Mouse (Mus musculus): Measurements from ENCODE around the gene Taok1. TPM values are rescaled to one million over a fixed set of nuclear protein-coding genes. Genes with fewer than 3 reads are reported as not detected.
A peak's percentile ranks its signal among the peaks of the same experiment; 100 is the strongest.

The Taok1 gene
- polyA plus RNA-seq, 1 experiment: 26.6 TPM

DNA sequence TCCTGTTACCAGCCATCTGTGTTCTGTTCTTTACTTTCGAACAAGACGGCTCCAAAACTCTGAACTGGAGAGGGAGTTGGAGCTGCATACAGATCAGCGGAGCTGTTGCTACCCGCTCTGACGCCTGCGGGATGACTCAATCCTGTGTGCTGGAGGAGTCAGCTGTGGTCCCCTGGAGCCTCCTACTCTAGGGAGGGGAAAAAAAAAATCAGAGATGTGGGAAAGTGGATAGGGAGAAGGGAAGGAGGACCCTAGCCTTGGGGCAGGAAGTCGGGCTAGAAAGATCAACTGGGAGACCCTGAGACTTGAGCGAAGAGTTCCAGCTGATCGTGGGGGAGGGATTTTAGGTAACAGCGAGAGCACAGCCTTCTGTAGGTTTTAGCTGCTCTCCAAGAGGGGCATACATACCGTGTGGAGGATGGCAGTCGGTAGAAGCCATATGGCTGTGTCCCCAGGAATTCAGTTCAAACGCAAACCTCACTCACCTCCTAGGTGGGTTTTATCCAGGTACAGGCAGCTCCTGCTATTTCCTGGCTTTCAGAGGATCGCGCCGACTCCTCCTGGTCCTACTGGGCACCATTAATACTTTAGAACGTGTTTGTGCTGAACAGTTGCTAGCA is 16.9 kb upstream of the Taok1 start:
- DNase-seq (ENCODE audit: low read depth): peak; percentile 87
- TF ChIP-seq CTCF (IDR thresholded peaks at IDR 0.05; ENCODE audit: borderline replicate concordance, extremely low read depth, insufficient read depth, insufficient read length) (no peak), POLR2A (IDR thresholded peaks at IDR 0.05; ENCODE audit: borderline replicate concordance, extremely low read depth, insufficient read depth, insufficient read length, poor library complexity, severe bottlenecking) (no peak)

DNA sequence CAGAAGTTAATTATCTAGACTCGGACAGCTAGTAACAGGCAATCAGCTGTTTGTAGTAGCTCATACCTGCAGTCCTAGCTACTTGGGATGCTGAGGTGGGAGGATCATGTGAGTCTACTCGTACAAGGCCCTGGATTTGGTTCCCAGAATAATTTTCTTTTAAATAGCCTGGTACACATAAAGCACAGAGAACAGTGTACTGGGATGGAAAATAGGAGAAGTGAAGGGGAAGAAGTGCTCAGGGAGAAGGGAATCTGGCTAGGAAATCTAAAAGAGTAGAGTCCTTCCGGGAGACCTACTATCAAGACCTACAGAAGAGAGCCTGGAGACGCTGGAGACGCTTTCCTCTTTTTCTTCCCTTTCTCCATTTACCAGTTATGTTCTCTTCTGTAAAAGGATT is 16.4 kb upstream of the Taok1 start:
- TF ChIP-seq CTCF (IDR thresholded peaks at IDR 0.05; ENCODE audit: borderline replicate concordance, extremely low read depth, insufficient read depth, insufficient read length) (no peak), POLR2A (IDR thresholded peaks at IDR 0.05; ENCODE audit: borderline replicate concordance, extremely low read depth, insufficient read depth, insufficient read length, poor library complexity, severe bottlenecking) (no peak)
- DNase-seq (ENCODE audit: low read depth): no peak

DNA sequence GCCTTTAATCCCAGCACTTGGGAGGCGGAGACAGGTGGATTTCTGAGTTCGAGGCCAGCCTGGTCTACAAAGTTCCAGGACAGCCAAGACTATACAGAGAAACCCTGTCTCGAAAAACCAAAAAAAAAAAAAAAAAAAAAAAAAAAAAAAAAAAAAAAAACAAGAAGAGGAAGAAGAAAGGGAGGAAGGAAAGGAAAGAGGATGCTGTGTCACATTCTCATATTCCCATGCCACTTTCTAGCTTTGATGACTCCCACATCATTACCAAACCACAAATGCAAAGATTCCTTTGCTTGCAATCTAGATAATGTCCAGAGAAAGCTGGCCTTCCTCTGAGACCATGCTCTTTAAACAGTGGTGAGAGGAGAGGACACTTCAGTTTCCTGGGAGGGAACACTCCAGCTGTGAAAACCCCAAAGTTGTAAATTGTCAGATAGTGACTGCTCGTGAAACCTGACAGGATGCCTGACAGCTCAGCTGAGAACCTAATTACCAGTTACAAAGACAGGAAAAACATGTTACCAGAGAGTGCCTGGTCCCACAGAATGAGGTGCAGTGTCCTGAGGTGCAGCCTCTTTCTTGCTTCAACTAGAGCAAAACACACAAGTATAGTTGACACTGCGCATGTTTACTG is 14.4 kb upstream of the Taok1 start:
- DNase-seq (ENCODE audit: low read depth): no peak
- TF ChIP-seq CTCF (IDR thresholded peaks at IDR 0.05; ENCODE audit: borderline replicate concordance, extremely low read depth, insufficient read depth, insufficient read length): no peak
- no peak for TF ChIP-seq POLR2A (IDR thresholded peaks at IDR 0.05; ENCODE audit: borderline replicate concordance, extremely low read depth, insufficient read depth, insufficient read length, poor library complexity, severe bottlenecking)

DNA sequence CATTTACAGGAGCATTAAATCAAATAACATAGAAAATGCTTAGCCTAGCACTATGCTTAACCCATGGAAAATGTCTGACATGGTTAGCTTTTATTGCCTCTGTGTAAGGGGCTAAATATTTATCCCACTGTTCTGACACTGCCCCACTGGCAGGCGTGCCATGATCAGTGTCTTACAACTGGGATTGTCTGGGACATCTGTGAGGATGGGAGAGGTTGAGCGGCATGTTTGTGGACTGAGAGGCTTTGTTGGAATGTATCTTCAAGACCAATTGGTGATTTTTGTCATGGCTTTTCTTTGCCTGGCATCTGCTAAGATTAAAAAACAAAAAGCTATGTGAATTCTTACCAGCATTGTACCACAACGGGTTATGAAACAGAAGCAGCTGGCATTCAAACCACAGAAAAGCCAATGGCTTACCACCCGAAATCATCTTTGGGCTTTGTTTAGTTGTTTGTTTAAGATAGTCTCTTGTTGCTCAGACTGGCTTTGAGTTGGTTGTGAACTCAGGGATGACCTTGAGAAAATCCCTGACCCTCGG is 7.5 kb upstream of the Taok1 start:
- no peak for DNase-seq (ENCODE audit: low read depth)
- no peak for TF ChIP-seq POLR2A (IDR thresholded peaks at IDR 0.05; ENCODE audit: borderline replicate concordance, extremely low read depth, insufficient read depth, insufficient read length, poor library complexity, severe bottlenecking)
- no peak for TF ChIP-seq CTCF (IDR thresholded peaks at IDR 0.05; ENCODE audit: borderline replicate concordance, extremely low read depth, insufficient read depth, insufficient read length)

DNA sequence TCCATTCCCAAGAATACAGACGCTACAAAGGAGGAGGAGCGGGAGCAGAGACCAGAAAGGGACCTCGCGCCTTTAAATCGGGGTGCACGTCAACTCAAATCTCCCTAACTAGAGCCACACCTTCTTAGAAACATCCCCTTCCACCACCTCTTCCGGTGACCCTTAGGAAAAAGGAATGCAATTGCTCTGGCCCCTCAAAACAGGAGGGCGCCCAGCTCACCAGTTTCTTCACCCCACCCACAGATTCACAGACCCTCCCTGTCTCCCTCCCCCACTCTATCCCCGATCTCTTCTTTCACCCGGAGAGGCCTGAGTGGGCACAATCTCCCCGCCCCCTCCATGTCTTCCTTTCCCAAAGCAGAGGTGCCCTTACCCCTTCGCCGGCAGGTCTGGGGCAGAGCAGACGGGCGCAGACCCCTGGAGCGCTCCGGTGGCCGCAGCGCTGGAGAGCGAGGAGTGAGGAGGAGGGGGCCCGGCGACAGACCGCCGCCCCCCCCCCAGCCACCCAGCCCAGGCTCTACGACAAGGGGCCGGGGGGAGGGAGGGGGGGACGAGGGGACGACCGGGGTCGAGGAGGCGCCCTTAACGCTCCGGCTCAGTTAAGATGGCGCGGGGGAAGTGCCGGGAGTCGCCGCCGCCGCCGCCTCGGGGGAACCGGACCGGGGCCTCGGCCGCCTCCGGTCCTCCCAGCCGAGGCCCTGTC is 629 bp downstream of the Taok1 start:
- TF ChIP-seq POLR2A (IDR thresholded peaks at IDR 0.05; ENCODE audit: borderline replicate concordance, extremely low read depth, insufficient read depth, insufficient read length, poor library complexity, severe bottlenecking): no peak
- TF ChIP-seq CTCF (IDR thresholded peaks at IDR 0.05; ENCODE audit: borderline replicate concordance, extremely low read depth, insufficient read depth, insufficient read length): no peak
- peak; percentile 65 for DNase-seq (ENCODE audit: low read depth)

DNA sequence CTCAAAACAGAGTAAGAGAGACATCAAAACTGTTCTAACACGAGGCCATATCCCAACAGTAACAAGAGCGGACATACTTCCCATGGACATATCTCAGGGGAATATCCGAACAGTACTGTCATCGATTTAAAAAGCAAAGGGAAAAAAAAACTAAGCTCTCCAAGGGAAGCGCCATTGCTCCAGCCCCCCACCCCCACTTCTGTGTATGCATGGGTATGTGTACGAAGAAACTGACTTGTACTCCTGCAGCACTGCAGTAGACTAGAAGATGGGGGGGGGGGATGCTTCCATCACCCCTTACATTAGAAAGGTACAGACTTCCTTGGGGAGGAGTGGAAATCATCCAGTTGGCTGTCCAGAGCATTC is 1.2 kb downstream of the Taok1 start:
- no peak for DNase-seq (ENCODE audit: low read depth)

DNA sequence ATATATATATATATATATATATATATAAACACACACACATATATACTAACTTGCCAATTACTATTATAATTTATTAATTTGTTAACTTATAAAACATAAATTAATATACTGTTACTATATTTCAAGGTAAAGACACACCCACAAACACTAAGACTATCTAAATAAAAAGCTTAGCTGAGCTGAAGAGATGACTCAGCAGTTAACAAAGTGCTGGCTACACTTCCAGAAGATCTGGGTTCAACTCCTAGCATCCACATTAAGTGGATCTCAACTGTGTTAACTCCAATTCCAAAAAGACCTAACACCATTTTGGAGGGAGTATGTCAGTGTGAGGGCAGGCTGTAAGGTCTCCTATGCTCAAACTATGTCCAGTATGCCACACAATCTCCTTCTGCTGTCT is 10.3 kb downstream of the Taok1 start:
- TF ChIP-seq POLR2A (IDR thresholded peaks at IDR 0.05; ENCODE audit: borderline replicate concordance, extremely low read depth, insufficient read depth, insufficient read length, poor library complexity, severe bottlenecking) (no peak), CTCF (IDR thresholded peaks at IDR 0.05; ENCODE audit: borderline replicate concordance, extremely low read depth, insufficient read depth, insufficient read length) (no peak)
- DNase-seq (ENCODE audit: low read depth): no peak

More for the DNA sequence above, 1.2 kb downstream of the Taok1 start:
- TF ChIP-seq POLR2A (IDR thresholded peaks at IDR 0.05; ENCODE audit: borderline replicate concordance, extremely low read depth, insufficient read depth, insufficient read length, poor library complexity, severe bottlenecking): no peak
- TF ChIP-seq CTCF (IDR thresholded peaks at IDR 0.05; ENCODE audit: borderline replicate concordance, extremely low read depth, insufficient read depth, insufficient read length): no peak

DNA sequence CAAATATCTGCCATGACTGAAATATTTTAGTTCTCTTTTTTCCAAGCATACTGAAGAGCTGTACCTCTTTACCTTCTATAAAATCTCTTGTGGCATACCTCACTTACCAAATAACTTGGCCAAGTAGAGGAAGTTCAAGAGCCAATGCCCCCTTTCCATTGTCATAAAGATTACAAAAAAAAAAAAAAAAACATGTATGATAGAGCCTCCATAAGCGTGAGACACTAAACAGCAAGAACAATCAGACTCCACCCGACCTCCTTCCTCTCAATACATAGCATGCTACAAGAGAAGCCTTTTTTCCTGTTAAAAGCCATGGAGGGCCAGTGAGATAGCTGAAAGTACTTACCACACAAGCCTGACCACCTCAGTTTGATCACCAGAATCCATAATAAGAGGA is 16.2 kb downstream of the Taok1 start:
- DNase-seq (ENCODE audit: low read depth): no peak
- TF ChIP-seq POLR2A (IDR thresholded peaks at IDR 0.05; ENCODE audit: borderline replicate concordance, extremely low read depth, insufficient read depth, insufficient read length, poor library complexity, severe bottlenecking): no peak
- no peak for TF ChIP-seq CTCF (IDR thresholded peaks at IDR 0.05; ENCODE audit: borderline replicate concordance, extremely low read depth, insufficient read depth, insufficient read length)

DNA sequence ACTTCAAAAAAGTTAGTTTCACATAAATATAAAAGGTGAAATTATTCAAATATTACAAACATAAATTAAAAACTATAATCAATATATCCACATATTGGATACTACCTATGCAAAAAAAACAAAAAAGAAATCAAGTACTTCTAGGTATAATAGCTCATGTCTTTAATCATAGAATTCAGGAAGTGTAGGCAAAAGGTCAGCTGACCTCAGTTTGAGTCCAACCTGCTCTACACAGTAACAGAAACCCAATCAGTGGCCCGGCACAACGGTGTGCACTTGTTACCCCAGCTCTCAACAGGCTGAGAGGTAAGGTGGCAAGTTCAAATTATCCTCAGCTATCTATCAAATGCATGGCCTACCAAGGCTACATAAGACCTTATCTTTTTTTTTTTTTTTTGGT is 16.8 kb downstream of the Taok1 start:
- no peak for TF ChIP-seq CTCF (IDR thresholded peaks at IDR 0.05; ENCODE audit: borderline replicate concordance, extremely low read depth, insufficient read depth, insufficient read length)
- TF ChIP-seq POLR2A (IDR thresholded peaks at IDR 0.05; ENCODE audit: borderline replicate concordance, extremely low read depth, insufficient read depth, insufficient read length, poor library complexity, severe bottlenecking): no peak
- no peak for DNase-seq (ENCODE audit: low read depth)

DNA sequence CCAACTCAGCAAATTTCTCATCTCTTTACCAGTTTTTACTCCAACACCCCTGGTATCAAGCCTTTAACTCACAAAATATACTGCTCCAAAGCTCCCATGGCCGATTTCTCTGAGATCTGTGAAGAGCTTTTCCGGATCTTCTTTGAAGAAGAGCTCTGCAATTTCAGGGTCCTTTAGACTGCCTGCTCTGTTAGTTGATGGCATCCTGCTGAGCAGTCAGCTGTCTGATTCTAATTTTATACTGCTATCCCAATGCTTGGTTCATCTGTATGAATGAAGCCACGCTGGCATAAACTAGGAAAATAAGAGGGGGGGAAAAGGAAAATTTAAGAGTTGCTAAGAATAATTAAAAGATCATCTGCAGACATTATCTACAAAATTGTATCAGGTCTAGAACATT is 22.4 kb downstream of the Taok1 start:
- TF ChIP-seq CTCF (IDR thresholded peaks at IDR 0.05; ENCODE audit: borderline replicate concordance, extremely low read depth, insufficient read depth, insufficient read length) (no peak), POLR2A (IDR thresholded peaks at IDR 0.05; ENCODE audit: borderline replicate concordance, extremely low read depth, insufficient read depth, insufficient read length, poor library complexity, severe bottlenecking) (no peak)
- peak; percentile 10 for DNase-seq (ENCODE audit: low read depth)

DNA sequence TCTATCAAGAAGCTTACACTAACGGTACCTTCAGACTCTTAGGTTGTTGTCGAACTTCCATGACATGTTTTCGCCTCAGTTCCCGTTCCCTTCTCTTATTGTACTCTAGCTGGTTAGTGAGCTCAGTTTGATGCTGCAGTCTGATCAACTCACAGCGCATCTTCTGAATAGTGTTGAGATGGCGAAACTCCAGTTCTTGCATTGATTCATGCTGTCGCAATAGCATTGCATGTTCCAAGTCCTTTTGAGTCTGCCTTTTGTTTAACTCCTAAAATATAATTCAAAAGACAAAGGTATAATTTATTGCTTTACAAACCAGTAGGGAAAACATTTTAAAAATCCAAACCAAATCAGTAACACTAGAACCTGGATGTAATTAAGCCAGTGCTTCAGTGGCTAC is 62.4 kb downstream of the Taok1 start:
- TF ChIP-seq CTCF (IDR thresholded peaks at IDR 0.05; ENCODE audit: borderline replicate concordance, extremely low read depth, insufficient read depth, insufficient read length) (no peak), POLR2A (IDR thresholded peaks at IDR 0.05; ENCODE audit: borderline replicate concordance, extremely low read depth, insufficient read depth, insufficient read length, poor library complexity, severe bottlenecking) (no peak)
- DNase-seq (ENCODE audit: low read depth): no peak

All from brain, embryonic 14.5 days (tissue).